Mouse (Mus musculus) CH12.LX (cell line): ENCODE measurements around the gene Cdkn1b.

Source experiments
- CHD2 ChIP-seq: IDR thresholded peaks from 2 replicates; pipeline ENCODE4 v1.6.1; 2011; ENCODE audit warnings: low read length, improper control_type of control experiment
- CTCF ChIP-seq, 2 experiments: IDR thresholded peaks in 1 of 2; conservative IDR thresholded peaks in 1 of 2; 2 replicates each; pipeline ENCODE4 v1.5.1; 2011 to 2012; ENCODE audit warnings: low read depth in 2 of 2, low read length in 2 of 2, improper control_type of control experiment in 1 of 2, inconsistent platforms in 1 of 2, mild to moderate bottlenecking in 1 of 2, moderate library complexity in 1 of 2
- EP300 ChIP-seq: IDR thresholded peaks from 2 replicates; pipeline ENCODE4 v1.6.1; 2011; ENCODE audit warnings: low read length, improper control_type of control experiment
- JUND ChIP-seq: conservative IDR thresholded peaks from 2 replicates; pipeline ENCODE4 v1.6.1; 2011; ENCODE audit warnings: low read depth, low read length, improper control_type of control experiment
- MAFK ChIP-seq: IDR thresholded peaks from 2 replicates; pipeline ENCODE4 v1.6.1; 2011; ENCODE audit warnings: low read length, improper control_type of control experiment; ENCODE audit not compliant: insufficient replicate concordance
- MAZ ChIP-seq: IDR thresholded peaks from 2 replicates; pipeline ENCODE4 v1.6.1; 2012; ENCODE audit warnings: low read depth, mild to moderate bottlenecking, inconsistent platforms, low read length, improper control_type of control experiment, moderate library complexity
- MEF2A ChIP-seq: IDR thresholded peaks from 2 replicates; pipeline ENCODE4 v1.6.1; 2014; ENCODE audit warnings: low read depth, mild to moderate bottlenecking, inconsistent platforms, low read length, improper control_type of control experiment, borderline replicate concordance
- MYC ChIP-seq: IDR thresholded peaks from 2 replicates; pipeline ENCODE4 v1.6.1; 2011; ENCODE audit warnings: low read depth, mild to moderate bottlenecking, improper control_type of control experiment, low read length
- POLR2A ChIP-seq: IDR thresholded peaks from 2 replicates; pipeline ENCODE4 v1.6.1; 2011; ENCODE audit warnings: low read depth, mild to moderate bottlenecking, improper control_type of control experiment, low read length
- SIN3A ChIP-seq: IDR thresholded peaks from 2 replicates; pipeline ENCODE4 v1.6.1; 2012; ENCODE audit warnings: low read length, improper control_type of control experiment, inconsistent platforms
- USF1 ChIP-seq: IDR thresholded peaks from 2 replicates; pipeline ENCODE4 v1.6.1; 2014; ENCODE audit warnings: low read depth, mild to moderate bottlenecking, inconsistent platforms, low read length, improper control_type of control experiment
- ZC3H11A ChIP-seq: IDR thresholded peaks from 2 replicates; pipeline ENCODE4 v1.6.1; 2012; ENCODE audit warnings: low read depth, mild to moderate bottlenecking, inconsistent platforms, low read length, improper control_type of control experiment
- ZNF384 ChIP-seq: IDR thresholded peaks from 2 replicates; pipeline ENCODE4 v1.6.1; 2012; ENCODE audit warnings: low read depth, low read length, improper control_type of control experiment, inconsistent platforms

DNA sequence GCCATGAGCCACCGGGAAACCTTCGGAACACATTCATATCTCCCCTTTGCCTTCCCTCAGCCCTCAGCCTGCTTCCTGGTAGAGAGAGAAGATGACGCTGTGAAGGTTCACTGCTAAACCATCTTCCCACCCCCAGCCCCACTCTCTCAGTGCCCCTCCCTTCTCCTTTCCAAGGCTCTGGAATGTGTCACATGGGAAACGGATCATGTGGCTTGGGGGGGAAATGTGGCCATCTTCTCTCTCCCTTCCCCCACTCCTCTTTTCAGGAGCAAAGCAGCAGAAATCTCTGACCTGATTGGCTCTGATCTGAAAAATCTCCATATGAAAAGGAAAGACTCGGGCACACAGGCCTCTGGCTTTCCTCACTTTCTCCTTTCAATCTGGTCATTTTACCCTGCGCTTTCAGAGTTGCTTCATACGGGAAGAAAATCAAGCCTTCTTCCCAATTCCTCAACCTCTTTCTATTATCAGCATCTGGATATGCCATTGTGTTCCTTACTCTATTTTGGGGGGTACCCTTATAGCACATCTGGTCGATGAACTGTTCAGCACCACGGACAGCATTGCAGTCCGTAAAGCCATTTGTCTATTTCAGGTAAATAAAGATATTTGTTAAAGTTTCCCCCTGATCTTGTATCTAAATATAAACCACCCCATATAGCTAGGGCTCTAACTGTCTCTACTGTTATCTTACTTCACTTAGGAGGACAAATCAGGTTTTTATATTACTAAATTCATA lies 32.3 kb upstream of the Cdkn1b start:
- TF ChIP-seq CTCF (conservative IDR thresholded peaks at IDR 0.05 in 1 of 2, IDR thresholded peaks at IDR 0.05 in 1 of 2; ENCODE audit: low read depth in 2 of 2, low read length in 2 of 2) (no peak), ZNF384 (no peak), MAFK (no peak), USF1 (no peak), MYC (no peak), SIN3A (no peak), MEF2A (no peak), EP300 (no peak), JUND (no peak), CHD2 (no peak), POLR2A (no peak), MAZ (no peak), ZC3H11A (no peak)
